32 mouse cellular contexts compared by ENCODE assay signal in the genomic region with DNA sequence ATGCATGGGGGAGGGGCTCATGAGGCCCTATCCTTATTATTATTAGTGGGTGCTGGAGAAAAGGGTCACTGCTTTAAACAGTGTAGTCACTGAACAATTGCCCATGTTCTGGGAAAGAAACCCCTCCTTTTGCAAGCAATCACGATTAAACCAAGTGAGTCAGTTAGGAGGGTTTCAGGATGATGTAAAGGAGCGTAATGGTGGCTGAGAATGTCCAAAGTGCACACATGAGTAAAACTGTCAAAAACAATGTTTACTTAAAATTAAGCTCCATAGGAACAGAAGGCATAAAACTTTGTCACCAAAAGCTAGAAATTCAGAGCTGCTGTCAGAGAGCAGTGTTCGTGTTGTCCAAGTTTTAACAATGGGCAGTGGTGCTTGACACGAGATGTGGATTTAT. TPM values are rescaled to one million over a fixed set of nuclear protein-coding genes. Genes with fewer than 3 reads are reported as not detected.
"Had no signal": no experiment of that assay in that cellular context is flagged by ENCODE, and none has a peak within 500 bp of the region (broad histone marks: within the 10 kb centered on the region; RNA-seq: fewer than 3 reads in every experiment).

No protein-coding gene starts in this region.

- H3K4me3 ChIP-seq: gastrocnemius, adult 2 months; heart, embryonic 10.5 days; heart, embryonic 12.5 days; hindbrain, embryonic 10.5 days; hindbrain, embryonic 12.5 days; layer of hippocampus, adult 2 months; limb, embryonic 13.5 days; limb, embryonic 15.5 days; liver, embryonic 12.5 days had no signal

- H3K27ac ChIP-seq: gastrocnemius, adult 2 months; heart, embryonic 10.5 days; hindbrain, embryonic 10.5 days; hindbrain, embryonic 12.5 days; hindbrain, embryonic 14.5 days; layer of hippocampus, adult 2 months; limb, embryonic 13.5 days; limb, embryonic 15.5 days; liver, embryonic 12.5 days; liver, embryonic 14.5 days had no signal

- H3K27me3 ChIP-seq: heart, embryonic 12.5 days; hindbrain, embryonic 12.5 days; limb, embryonic 13.5 days; limb, embryonic 15.5 days; liver, embryonic 12.5 days had no signal

- ATAC-seq: hindbrain, embryonic 16.5 days; inflammation-experienced regulatory T-cells, adult 6 months; liver, embryonic 12.5 days had no signal

- H3K4me1 ChIP-seq: heart, embryonic 10.5 days; heart, embryonic 12.5 days; hindbrain, embryonic 10.5 days; hindbrain, embryonic 12.5 days; limb, embryonic 13.5 days; limb, embryonic 15.5 days; liver, embryonic 12.5 days had no signal

- H3K9ac ChIP-seq: heart, embryonic 12.5 days; hindbrain, embryonic 12.5 days; hindbrain, embryonic 14.5 days; limb, embryonic 13.5 days; limb, embryonic 15.5 days; liver, embryonic 12.5 days; liver, embryonic 14.5 days had no signal

- H3K9me3 ChIP-seq: heart, embryonic 10.5 days; heart, embryonic 12.5 days; hindbrain, embryonic 10.5 days; hindbrain, embryonic 12.5 days; limb, embryonic 13.5 days; limb, embryonic 15.5 days; liver, embryonic 12.5 days had no signal

- DNase-seq: gastrocnemius, adult 2 months; gastrocnemius, postnatal 10 days; gastrocnemius, postnatal 25 days; heart, adult 18-20 months; heart, postnatal 10 days; heart, postnatal 4 days; kidney, adult 18-20 months; kidney, adult 8-10 months; kidney, postnatal 25 days; kidney, postnatal 4 days; left cerebral cortex, postnatal 4 days had no signal

- H3K4me2 ChIP-seq: heart, embryonic 12.5 days; hindbrain, embryonic 12.5 days; hindbrain, embryonic 14.5 days; limb, embryonic 13.5 days; limb, embryonic 15.5 days; liver, embryonic 12.5 days had no signal

- H3K36me3 ChIP-seq: heart, embryonic 10.5 days; heart, embryonic 12.5 days; hindbrain, embryonic 10.5 days; hindbrain, embryonic 12.5 days; limb, embryonic 13.5 days; limb, embryonic 15.5 days; liver, embryonic 12.5 days had no signal

RNA-seq across cellular contexts. Expression of a gene that starts 8.8 kb away (rescaled TPM):
- total RNA-seq: gastrocnemius, adult 2 months; gastrocnemius, postnatal 10 days; gastrocnemius, postnatal 25 days; gastrocnemius, postnatal 4 days; granulocyte monocyte progenitor cell, adult 5-6 weeks; heart, adult 18-20 months; heart, adult 8-10 months; heart, postnatal 10 days; heart, postnatal 25 days; heart, postnatal 4 days; layer of hippocampus, adult 2 months; layer of hippocampus, postnatal 25 days had no signal
- polyA plus RNA-seq: heart, embryonic 12.5 days; heart, embryonic 14.5 days; kidney, embryonic 14.5 days; kidney, embryonic 16.5 days; limb, embryonic 11.5 days; limb, embryonic 13.5 days; liver, embryonic 12.5 days; liver, embryonic 14.5 days had no signal
